Mouse (Mus musculus) G1E (cell line): ENCODE measurements around the gene Ppm1d.
A peak's percentile ranks its signal among the peaks of the same experiment; 100 is the strongest.

Source experiments
- CTCF ChIP-seq: IDR thresholded peaks from 2 replicates; pipeline ENCODE4 v1.5.1; 2012; ENCODE audit warnings: low read depth, low read length, inconsistent platforms, mixed read lengths
- GATA1 ChIP-seq: IDR thresholded peaks from 2 replicates; pipeline ENCODE4 v1.6.1; 2012; ENCODE audit warnings: borderline replicate concordance, low read length, inconsistent platforms, mixed read lengths
- POLR2AphosphoS5 ChIP-seq: IDR thresholded peaks from 2 replicates; pipeline ENCODE4 v1.6.1; 2012; ENCODE audit warnings: low read depth, low read length, inconsistent platforms; ENCODE audit not compliant: insufficient replicate concordance
- TAL1 ChIP-seq: conservative IDR thresholded peaks from 2 replicates; pipeline ENCODE4 v1.6.1; 2012; ENCODE audit warnings: low read depth, low read length, inconsistent platforms, mixed read lengths

DNA sequence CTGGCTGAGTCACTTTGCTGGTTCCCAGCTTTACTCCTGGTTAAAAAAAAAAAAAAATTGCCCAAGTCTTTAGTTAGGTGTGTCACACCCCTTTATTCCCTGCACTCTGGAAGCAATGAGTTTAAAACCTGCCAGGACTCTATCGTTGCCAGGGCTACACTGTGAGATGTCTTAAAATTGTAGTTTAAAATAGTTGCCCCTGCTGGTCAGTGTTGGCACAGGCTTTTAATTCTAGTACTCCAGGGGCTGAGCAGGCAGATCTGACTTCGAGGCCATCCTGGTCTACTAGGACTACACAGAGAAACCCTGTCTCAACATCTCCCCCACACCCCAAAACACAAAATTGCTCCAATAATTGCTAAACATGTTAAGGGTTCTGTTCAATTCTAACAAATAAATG lies 2.2 kb upstream of the Ppm1d start:
- 0 out of 2 replicates have a peak, but pooled peaks have one; percentile 11 for TF ChIP-seq CTCF
- TF ChIP-seq POLR2AphosphoS5: no peak
- TF ChIP-seq TAL1: no peak
- no peak for TF ChIP-seq GATA1
